Mouse (Mus musculus): ENCODE measurements around the gene Zc3h7b.

DNA sequence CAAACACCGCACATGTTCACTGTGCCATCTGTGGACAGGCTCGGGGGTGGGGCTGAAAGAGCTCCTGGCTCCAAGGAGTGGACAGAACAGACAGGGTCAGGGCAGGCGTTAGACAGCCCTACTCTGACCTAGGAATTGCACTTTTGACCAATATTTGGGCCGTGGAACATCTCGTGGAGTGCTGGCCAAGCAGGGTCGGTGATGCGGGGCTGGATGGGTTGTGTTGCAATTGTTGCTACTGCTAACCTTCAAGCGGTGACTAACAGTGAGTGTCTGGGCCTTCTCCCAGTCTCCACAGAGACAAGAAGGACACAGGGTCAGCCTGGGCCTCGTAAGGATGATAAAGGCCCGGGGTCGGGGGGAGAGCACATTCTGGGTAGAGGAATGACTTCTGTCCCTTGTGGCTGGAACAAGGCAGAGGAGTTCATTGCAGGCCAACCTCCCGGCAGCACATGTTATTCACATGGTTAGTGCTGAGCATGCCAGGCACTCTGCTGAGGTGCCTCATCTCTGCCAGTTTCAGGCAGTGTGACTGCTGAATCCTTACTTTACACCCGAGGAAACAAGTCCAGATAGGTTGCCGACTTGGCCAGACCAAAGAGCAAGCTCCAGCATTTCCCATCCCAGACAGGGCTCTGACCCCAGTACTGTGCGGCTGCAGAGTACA, 29.8 kb downstream of the Zc3h7b start:
- TF ChIP-seq CTCF (IDR thresholded peaks at IDR 0.05) (no peak), EP300 (IDR thresholded peaks at IDR 0.05) (no peak)

All from lung, postnatal 0 days (tissue).